Mouse (Mus musculus) bone marrow, adult 2 months (tissue): Measurements from ENCODE around the gene Tymp.

ENCODE experiments used
- CTCF ChIP-seq: fragments of 200-500 bp; IDR thresholded peaks from 2 replicates; pipeline ENCODE4 v1.5.1; 2011; ENCODE audit warnings: low read length, control low read depth; ENCODE audit not compliant: control insufficient read depth, insufficient read depth
- POLR2A ChIP-seq: fragments of 200-500 bp; IDR thresholded peaks from 2 replicates; pipeline ENCODE4 v1.6.1; 2011; ENCODE audit warnings: low read depth, mild to moderate bottlenecking, control low read depth, low read length, borderline replicate concordance; ENCODE audit not compliant: control insufficient read depth

DNA sequence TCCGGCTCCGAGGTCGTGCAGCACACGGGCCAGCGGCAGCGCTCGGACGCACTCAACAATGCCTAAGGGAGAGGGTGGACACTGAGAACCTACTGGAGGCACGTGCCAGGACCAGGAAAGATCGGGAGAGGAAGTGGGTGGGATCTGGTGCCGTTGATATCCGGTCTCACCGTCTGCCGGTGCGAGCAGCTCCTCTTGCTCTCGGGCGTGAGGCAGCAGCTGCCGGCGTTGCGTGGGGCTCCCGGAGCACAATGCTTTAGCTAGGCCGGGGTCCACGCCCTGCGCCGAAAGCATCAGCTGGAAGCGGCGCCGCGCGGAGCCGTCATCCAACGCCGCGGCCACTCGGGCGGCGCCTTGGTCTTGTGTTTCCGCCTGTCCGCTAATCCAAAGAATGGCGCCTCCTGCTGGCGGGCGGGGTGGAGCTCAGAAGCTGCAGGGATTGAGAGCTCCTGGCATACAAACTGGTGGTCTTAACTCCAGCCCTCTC lies 3.0 kb downstream of the Tymp start, which contains the start of gene Sco2:
- TF ChIP-seq CTCF, result peak; percentile 81
- TF ChIP-seq POLR2A, result peak; percentile 24; the same call in 1 of the 2 replicates
